Mouse (Mus musculus): ENCODE data around the gene Clptm1.

DNA sequence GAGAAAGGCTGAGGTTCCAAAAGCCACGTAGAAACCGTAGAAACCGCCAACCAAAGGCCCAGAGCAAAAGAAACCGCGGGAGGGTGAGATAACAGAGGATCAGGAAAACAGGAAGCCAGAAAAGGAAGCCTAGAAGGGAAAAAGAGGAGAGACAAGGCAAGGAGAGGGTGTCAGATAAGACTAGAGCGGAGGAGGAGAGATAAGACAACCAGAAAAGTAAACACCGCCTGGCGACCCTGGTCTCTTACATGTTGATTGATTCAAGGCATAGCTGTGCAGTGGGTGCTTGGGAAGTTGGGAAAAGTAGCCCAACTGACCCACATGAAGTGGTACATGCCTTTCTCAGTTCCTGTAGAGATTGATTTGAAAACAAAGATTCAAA, 30.4 kb upstream of the Clptm1 start:
- no peak for TF ChIP-seq CTCF (IDR thresholded peaks at IDR 0.05)
- TF ChIP-seq POLR2A (IDR thresholded peaks at IDR 0.05; ENCODE audit: insufficient read depth, low read depth, low read length): 0 out of 2 replicates have a peak, but pooled peaks have one; percentile 14
- no peak for TF ChIP-seq EP300 (IDR thresholded peaks at IDR 0.05; ENCODE audit: insufficient read depth, low read depth, low read length)
